Mouse (Mus musculus) ES-E14 (cell line): ENCODE results near the gene 4933428G20Rik. TPM values are rescaled to one million over a fixed set of nuclear protein-coding genes. Genes with fewer than 3 reads are reported as not detected.
A peak's percentile ranks its signal among the peaks of the same experiment; 100 is the strongest.

Experiments
- DNase-seq: peaks from one replicate; pipeline ENCODE4 v3.0.0-alpha.2; 2013; ENCODE audit warnings: low read depth, low spot score
- H3K27ac ChIP-seq: 2 replicates; pipeline ENCODE4 v1.5.1; 2012; ENCODE audit warnings: low read depth, mild to moderate bottlenecking, low read length, moderate library complexity, mixed read lengths; ENCODE audit not compliant: poor library complexity, insufficient read depth, severe bottlenecking
- H3K36me3 ChIP-seq: 2 replicates; pipeline ENCODE4 v1.6.1; 2012; ENCODE audit warnings: mild to moderate bottlenecking, low read length, moderate library complexity, mixed read lengths; ENCODE audit not compliant: control insufficient read depth, poor library complexity, insufficient read depth, severe bottlenecking
- H3K4me1 ChIP-seq, 2 experiments: fragments of 150-350 bp in 1 of 2; sonication (generic) in 1 of 2; 2 replicates each; pipeline ENCODE4 v1.6.1; 2012; ENCODE audit warnings: low read length in 2 of 2, mild to moderate bottlenecking in 1 of 2, mixed read lengths in 1 of 2; ENCODE audit not compliant: control insufficient read depth in 2 of 2, insufficient read depth in 2 of 2, poor library complexity in 1 of 2
- H3K4me3 ChIP-seq, 2 experiments: fragments of 150-350 bp in 1 of 2; sonication (generic) in 1 of 2; 2 replicates each; pipeline ENCODE4 v1.5.1; 2012; ENCODE audit warnings: low read length in 2 of 2, low read depth in 1 of 2, mild to moderate bottlenecking in 1 of 2, mixed read lengths in 1 of 2; ENCODE audit not compliant: insufficient read depth in 1 of 2, poor library complexity in 1 of 2, severe bottlenecking in 1 of 2
- H3K9ac ChIP-seq: 2 replicates; pipeline ENCODE4 v1.6.1; 2012; ENCODE audit warnings: low read depth, mild to moderate bottlenecking, low read length, mixed read lengths; ENCODE audit not compliant: poor library complexity, insufficient read depth, severe bottlenecking
- H3K9me3 ChIP-seq: fragments of 150-350 bp; sonication (generic); 2 replicates; pipeline ENCODE4 v1.6.1; 2012; ENCODE audit warnings: low read depth, mild to moderate bottlenecking, low read length; ENCODE audit not compliant: control insufficient read depth, insufficient read depth
- CHD2 ChIP-seq: IDR thresholded peaks from 2 replicates; pipeline ENCODE4 v1.6.1; 2014; ENCODE audit warnings: mild to moderate bottlenecking, low read depth, low read length, inconsistent platforms
- HCFC1 ChIP-seq: IDR thresholded peaks from 2 replicates; pipeline ENCODE4 v1.6.1; 2012; ENCODE audit warnings: low read length, inconsistent platforms, borderline replicate concordance; ENCODE audit not compliant: insufficient read depth
- MAFK ChIP-seq: IDR thresholded peaks from 2 replicates; pipeline ENCODE4 v1.6.1; 2014; ENCODE audit warnings: mild to moderate bottlenecking, low read depth, low read length, inconsistent platforms; ENCODE audit not compliant: insufficient read depth
- ZC3H11A ChIP-seq: IDR thresholded peaks from 2 replicates; pipeline ENCODE4 v1.6.1; 2012; ENCODE audit warnings: low read depth, mild to moderate bottlenecking, inconsistent platforms, low read length, borderline replicate concordance
- ZNF384 ChIP-seq: IDR thresholded peaks from 2 replicates; pipeline ENCODE4 v1.6.1; 2012; ENCODE audit warnings: low read depth, low read length, inconsistent platforms
- in situ Hi-C, 2 experiments: fragments of 600-800 bp; cut with MboI; formaldehyde crosslinking; loops; one replicate each; pipeline ENCODE4 v1.15.1; 2025; ENCODE audit warnings: low sequenced_read_pairs in 2 of 2, inconsistent platforms in 1 of 2; ENCODE audit not compliant: unreplicated experiment in 2 of 2
- total RNA-seq: library from RNA; depleted of rRNA; stranded (reverse); fragments of 300-350 nt; gene quantifications from 2 replicates; pipeline ENCODE4 v1.2.3, GENCODE M21; 2012

Gene 4933428G20Rik
- total RNA-seq, 1 experiment, result 0.36 TPM

GRCm38 (mm10) chr11:97497543-97497942, 2.6 kb downstream of the 4933428G20Rik start:
- Histone ChIP-seq H3K36me3 (peaks cover 5% of the 10 kb centered on the region; the same call in 1 of the 2 replicates), H3K4me3 (no peak overlapping the region), H3K9me3 (no peaks in the 10 kb centered on the region), H3K9ac (no peak overlapping the region), H3K4me1 (peaks cover 4 to 22% of the 10 kb centered on the region in 2 experiments), H3K27ac (no peak overlapping the region)
- in situ Hi-C loops, result no loop called here
- no peak for DNase-seq
- TF ChIP-seq MAFK (no peak), HCFC1 (no peak), CHD2 (no peak), ZNF384 (no peak), ZC3H11A (no peak)

GRCm38 (mm10) chr11:97492836-97493235, 7.3 kb downstream of the 4933428G20Rik start:
- Histone ChIP-seq H3K9ac (no peak overlapping the region), H3K36me3 (peaks cover 22% of the 10 kb centered on the region), H3K9me3 (no peaks in the 10 kb centered on the region), H3K4me1 (peaks cover 0 to 3% of the 10 kb centered on the region in 2 experiments; a peak in 1 of 4 replicates), H3K4me3 (no peak overlapping the region), H3K27ac (no peak overlapping the region)
- TF ChIP-seq CHD2 (no peak), HCFC1 (no peak), MAFK (no peak), ZC3H11A (no peak), ZNF384 (no peak)
- DNase-seq, result no peak
- in situ Hi-C loops, result no loop called here

GRCm38 (mm10) chr11:97491640-97492039, 8.5 kb downstream of the 4933428G20Rik start:
- Histone ChIP-seq H3K4me1 (peaks cover 0 to 3% of the 10 kb centered on the region in 2 experiments; a peak in 1 of 4 replicates), H3K4me3 (no peak overlapping the region), H3K9me3 (no peaks in the 10 kb centered on the region), H3K27ac (no peak overlapping the region), H3K36me3 (peaks cover 26% of the 10 kb centered on the region), H3K9ac (no peak overlapping the region)
- DNase-seq, result no peak
- TF ChIP-seq MAFK (no peak), ZC3H11A (no peak), ZNF384 (no peak), HCFC1 (no peak), CHD2 (no peak)
- in situ Hi-C loops, result no loop called here

GRCm38 (mm10) chr11:97489589-97490324, 10.4 kb downstream of the 4933428G20Rik start:
- Histone ChIP-seq H3K9me3 (no peaks in the 10 kb centered on the region), H3K4me1 (peaks cover 3 to 6% of the 10 kb centered on the region in 2 experiments; a peak in 2 of 4 replicates), H3K27ac (no peak overlapping the region), H3K9ac (no peak overlapping the region), H3K36me3 (peaks cover 27% of the 10 kb centered on the region), H3K4me3 (peak overlapping the region in 1 of 2 experiments; percentile 27; a peak in 2 of 4 replicates)
- in situ Hi-C loops, result no loop called here
- DNase-seq, result peak; percentile 90
- TF ChIP-seq MAFK, result no peak
- 0 out of 2 replicates have a peak, but pooled peaks have one; percentile 17 for TF ChIP-seq ZC3H11A
